Mouse (Mus musculus) kidney, adult 2 months (tissue): ENCODE measurements at regions not wholly inside any gene's neighbourhood (a gene's known extent, or its start where the extent isn't known, plus 50 kb on each side); places are given as distances from the start of the nearest gene placed in this dataset.

Experiments
- DNase-seq: peaks from one replicate; pipeline ENCODE4 v3.0.0; 2021
- H3K27ac ChIP-seq: fragments of 200-500 bp; 2 replicates; pipeline ENCODE4 v1.5.1; 2012; ENCODE audit warnings: low read depth, low read length, control low read depth, inconsistent platforms; ENCODE audit not compliant: insufficient read depth
- H3K27me3 ChIP-seq: fragments of 200-500 bp; replicated peaks from 2 replicates; pipeline ENCODE4 v1.6.1; 2012; ENCODE audit warnings: mild to moderate bottlenecking, moderate library complexity, low read length, inconsistent platforms; ENCODE audit not compliant: control insufficient read depth, insufficient read depth
- H3K36me3 ChIP-seq: fragments of 200-500 bp; 2 replicates; pipeline ENCODE4 v1.6.1; 2012; ENCODE audit warnings: mild to moderate bottlenecking, moderate library complexity, low read length, inconsistent platforms; ENCODE audit not compliant: control insufficient read depth, insufficient read depth
- H3K4me1 ChIP-seq: fragments of 200-500 bp; 2 replicates; pipeline ENCODE4 v1.6.1; 2011; ENCODE audit warnings: low read length; ENCODE audit not compliant: control insufficient read depth, insufficient read depth
- H3K4me3 ChIP-seq: fragments of 200-500 bp; 2 replicates; pipeline ENCODE4 v1.5.1; 2011; ENCODE audit warnings: mild to moderate bottlenecking, low read depth, low read length, control low read depth; ENCODE audit not compliant: insufficient read depth
- CTCF ChIP-seq: fragments of 200-500 bp; conservative IDR thresholded peaks from 2 replicates; pipeline ENCODE4 v1.5.1; 2011; ENCODE audit warnings: low read depth, mild to moderate bottlenecking, control low read depth, low read length, moderate library complexity, mixed read lengths; ENCODE audit not compliant: insufficient read depth, insufficient read length
- POLR2A ChIP-seq: fragments of 200-500 bp; IDR thresholded peaks from one replicate; pipeline ENCODE4 v1.6.1; 2011; ENCODE audit warnings: low read depth, low read length, control low read depth
- WGBS: fragments of 180-500 bp; shearing (Covaris S2); methylation state at CpG from one replicate; pipeline ENCODE4 v1.1.7; 2018; 5-methylcytosine and 5-hydroxymethylcytosine counted together

- WGBS: 41% methylated on average over 6 of the region's 6 CpGs
Observed at GRCm38 (mm10) chr11:89839671-89840327, 62.3 kb upstream of the Ankfn1 start.

DNA sequence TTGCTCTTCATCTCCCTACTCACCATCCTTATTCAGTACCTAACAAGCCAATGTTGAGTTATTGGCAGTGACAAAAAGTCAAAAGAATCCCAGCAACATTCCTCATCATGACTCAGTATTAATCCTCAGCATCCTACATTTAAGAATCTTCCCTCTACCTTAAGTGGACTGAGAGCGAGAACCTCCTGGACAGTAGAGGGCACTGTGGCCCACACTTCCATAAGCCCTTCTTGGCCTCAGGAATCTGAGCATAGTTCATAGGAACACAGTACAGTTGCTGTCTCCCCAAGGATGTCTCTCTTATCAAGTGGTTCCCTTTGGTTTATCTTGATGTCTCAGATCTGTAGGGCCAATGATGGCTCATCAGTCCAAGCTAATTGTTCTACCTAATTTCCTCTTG, 60.5 kb upstream of the Ankfn1 start:
- no peaks in the 10 kb centered on the region for H3K36me3 ChIP-seq
- no peaks in the 10 kb centered on the region for H3K4me1 ChIP-seq
- H3K27ac ChIP-seq: no peak overlapping the region
- no peak for DNase-seq
- no peak overlapping the region for H3K4me3 ChIP-seq
- TF ChIP-seq CTCF: no peak; the same call in 1 of the 2 replicates
- TF ChIP-seq POLR2A: no peak
- 100% methylated on average over 1 of the region's 1 CpGs for WGBS
- H3K27me3 ChIP-seq: no peaks in the 10 kb centered on the region

More at GRCm38 (mm10) chr11:89839671-89840327, 62.3 kb upstream of the Ankfn1 start:
- TF ChIP-seq CTCF: no peak
- no peak for TF ChIP-seq POLR2A
- no peaks in the 10 kb centered on the region for H3K4me1 ChIP-seq
- H3K27ac ChIP-seq: no peak overlapping the region
- no peaks in the 10 kb centered on the region for H3K27me3 ChIP-seq
- H3K4me3 ChIP-seq: no peak overlapping the region
- DNase-seq: no peak
- no peaks in the 10 kb centered on the region for H3K36me3 ChIP-seq

DNA sequence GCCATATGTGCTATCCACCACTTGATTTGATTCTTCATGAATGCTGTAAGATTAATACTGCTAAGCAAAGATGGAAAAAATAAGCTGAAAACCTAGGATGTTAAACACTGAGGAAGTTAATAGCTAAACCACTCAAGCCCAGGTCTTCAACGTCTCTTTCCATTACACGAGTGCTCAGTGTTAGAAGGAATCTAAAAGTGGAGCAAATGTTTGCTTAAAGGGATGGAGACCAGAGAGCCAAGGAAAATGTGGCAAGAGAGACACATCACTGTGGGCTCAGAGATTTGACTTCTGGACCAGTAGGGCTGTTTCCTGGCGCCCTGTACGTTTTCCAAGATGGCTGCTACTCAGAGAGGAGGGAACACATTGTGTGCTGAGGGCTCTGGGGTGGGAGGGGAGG, 59.4 kb upstream of the Ankfn1 start:
- H3K4me3 ChIP-seq: no peak overlapping the region
- no peaks in the 10 kb centered on the region for H3K27me3 ChIP-seq
- no peak for DNase-seq
- TF ChIP-seq POLR2A (no peak), CTCF (no peak)
- 73% methylated on average over 4 of the region's 4 CpGs for WGBS
- H3K27ac ChIP-seq: no peak overlapping the region
- no peaks in the 10 kb centered on the region for H3K4me1 ChIP-seq
- H3K36me3 ChIP-seq: no peaks in the 10 kb centered on the region

DNA sequence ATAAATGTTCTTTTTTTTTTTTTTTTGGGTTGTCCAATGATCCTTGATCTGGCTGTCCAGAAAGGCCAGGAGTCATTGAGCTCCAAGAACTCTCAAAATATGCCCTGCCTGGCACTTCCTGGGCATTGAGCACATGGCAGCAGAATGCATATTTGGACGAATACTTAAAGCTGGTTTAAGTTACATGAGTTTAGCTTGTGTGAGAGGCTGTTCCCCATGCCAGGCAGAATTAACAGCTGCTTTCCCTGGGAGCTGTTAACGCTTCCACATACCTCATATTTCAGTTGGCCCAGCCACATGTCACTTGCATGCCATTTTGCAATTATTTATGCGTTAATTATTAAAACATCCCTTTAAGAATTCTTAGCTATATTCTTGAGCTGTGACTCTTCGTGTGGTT, 56.6 kb upstream of the Ankfn1 start:
- DNase-seq: no peak
- H3K27me3 ChIP-seq: no peaks in the 10 kb centered on the region
- H3K4me1 ChIP-seq: no peaks in the 10 kb centered on the region
- no peak overlapping the region for H3K27ac ChIP-seq
- TF ChIP-seq CTCF (no peak), POLR2A (no peak)
- no peak overlapping the region for H3K4me3 ChIP-seq
- H3K36me3 ChIP-seq: no peaks in the 10 kb centered on the region
- 78% methylated on average over 4 of the region's 4 CpGs for WGBS

DNA sequence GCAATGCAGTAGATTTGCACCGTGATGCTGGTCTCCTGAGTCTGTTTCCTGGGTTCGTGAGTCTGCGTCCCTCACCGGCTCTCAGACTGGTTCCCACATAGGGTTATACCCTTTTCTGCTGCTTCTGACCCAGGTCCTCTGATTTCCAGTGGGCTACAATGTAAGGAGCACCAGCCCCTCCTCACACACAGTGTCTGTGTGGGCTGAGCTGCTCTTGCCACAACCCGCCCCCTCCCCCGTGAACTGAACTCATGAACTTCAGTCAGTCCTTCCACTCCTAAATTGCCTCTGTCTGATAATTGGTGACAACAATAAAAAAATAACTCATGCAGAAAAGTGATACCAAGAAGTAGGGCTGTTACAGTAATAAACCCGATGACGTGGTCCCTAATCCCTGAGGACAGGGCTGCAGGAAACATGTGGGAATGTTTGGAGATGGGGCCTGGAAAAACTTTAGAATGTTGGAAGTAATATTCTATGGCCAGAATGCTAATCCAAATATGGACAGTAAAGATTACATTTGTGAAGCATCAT, 54.2 kb upstream of the Ankfn1 start:
- 59% methylated on average over 8 of the region's 8 CpGs for WGBS
- no peak for TF ChIP-seq POLR2A
- no peak for TF ChIP-seq CTCF
- Histone ChIP-seq H3K4me3 (no peak overlapping the region), H3K27ac (no peak overlapping the region), H3K27me3 (no peaks in the 10 kb centered on the region), H3K36me3 (no peaks in the 10 kb centered on the region), H3K4me1 (no peaks in the 10 kb centered on the region)
- DNase-seq: no peak
